Mouse (Mus musculus) limb, embryonic 15.5 days (tissue): ENCODE measurements at regions not wholly inside any gene's neighbourhood (a gene's known extent, or its start where the extent isn't known, plus 50 kb on each side); places are given as distances from the start of the nearest gene placed in this dataset.

Experiments
- ATAC-seq: fragments of 200-750 bp; cut with Nextera tagmentation; 2 replicates; pipeline ENCODE4 v1.8.0; 2017; ENCODE audit warnings: low read depth, moderate TSS enrichment; ENCODE audit not compliant: insufficient number of reproducible peaks, low FRiP score, low TSS enrichment
- H3K27ac ChIP-seq: fragments of 300-500 bp; sonication (generic); 2 replicates; pipeline ENCODE4 v1.5.1; 2015; ENCODE audit warnings: moderate library complexity, mild to moderate bottlenecking, inconsistent platforms
- H3K27me3 ChIP-seq: fragments of 300-500 bp; sonication (generic); 2 replicates; pipeline ENCODE4 v1.6.1; 2015; ENCODE audit warnings: inconsistent platforms
- H3K36me3 ChIP-seq: fragments of 300-500 bp; sonication (generic); 2 replicates; pipeline ENCODE4 v1.6.1; 2015; ENCODE audit warnings: inconsistent platforms
- H3K4me1 ChIP-seq: fragments of 300-500 bp; sonication (generic); 2 replicates; pipeline ENCODE4 v1.6.1; 2015; ENCODE audit warnings: inconsistent platforms
- H3K4me2 ChIP-seq: fragments of 300-500 bp; sonication (generic); 2 replicates; pipeline ENCODE4 v1.6.1; 2015; ENCODE audit warnings: mild to moderate bottlenecking, inconsistent platforms
- H3K4me3 ChIP-seq: fragments of 300-500 bp; sonication (generic); 2 replicates; pipeline ENCODE4 v1.5.1; 2015; ENCODE audit warnings: mild to moderate bottlenecking, inconsistent platforms
- H3K9ac ChIP-seq: fragments of 300-500 bp; sonication (generic); 2 replicates; pipeline ENCODE4 v1.6.1; 2015; ENCODE audit warnings: inconsistent platforms
- H3K9me3 ChIP-seq: fragments of 300-500 bp; sonication (generic); 2 replicates; pipeline ENCODE4 v1.6.1; 2016; ENCODE audit warnings: inconsistent platforms
- whole genome bisulfite sequencing: fragments of 180-500 bp; shearing (Covaris S2); methylation state at CpG from one replicate; pipeline ENCODE4 v1.1.7; 2015; 5-methylcytosine and 5-hydroxymethylcytosine counted together

DNA sequence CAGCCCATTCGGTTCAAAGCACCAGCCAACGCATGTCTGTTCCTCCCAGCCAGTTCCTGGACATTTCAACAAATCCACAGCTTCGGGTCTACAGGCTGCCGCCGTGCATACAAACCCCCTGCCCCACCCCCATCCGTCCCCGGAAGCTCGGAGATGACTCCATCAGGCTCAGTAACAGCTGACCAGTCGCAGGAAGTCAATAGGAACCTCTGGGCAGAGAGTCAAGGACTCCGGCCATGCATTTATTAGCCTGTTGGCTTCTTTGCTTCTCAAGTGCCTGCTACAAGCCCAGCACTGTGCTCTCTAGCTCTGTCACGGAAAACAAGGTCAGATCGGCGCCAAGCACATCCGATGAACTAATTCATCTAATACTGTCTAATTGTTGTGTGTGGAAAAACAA lies 80.4 kb upstream of the Tmem132d start:
- Histone ChIP-seq H3K4me3 (no peak overlapping the region), H3K4me2 (no peak overlapping the region), H3K27ac (no peak overlapping the region), H3K9me3 (no peaks in the 10 kb centered on the region), H3K27me3 (no peaks in the 10 kb centered on the region), H3K36me3 (no peaks in the 10 kb centered on the region), H3K4me1 (no peaks in the 10 kb centered on the region), H3K9ac (no peak overlapping the region)
- no peak for ATAC-seq
- 81% methylated on average over 14 of the region's 14 CpGs for WGBS

DNA sequence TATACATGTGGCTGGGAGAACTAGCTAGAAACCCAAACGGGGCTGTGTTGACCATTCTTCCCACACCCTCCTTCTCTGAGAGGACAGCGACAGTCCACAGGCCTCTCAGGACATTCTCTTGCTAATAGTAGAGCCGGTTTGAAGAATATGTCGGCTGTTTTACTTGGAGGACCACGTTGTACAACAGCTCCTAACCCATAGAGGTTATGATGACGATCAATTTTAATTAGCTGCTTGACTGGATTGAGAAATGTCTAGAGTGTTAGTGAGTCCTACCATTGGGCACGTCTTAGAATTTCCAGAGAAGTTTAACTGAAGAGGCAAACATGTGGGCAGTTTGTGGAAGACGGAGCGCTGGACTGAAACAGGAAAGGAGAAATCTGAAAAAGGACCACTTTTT lies 79.7 kb upstream of the Tmem132d start:
- Histone ChIP-seq H3K27me3 (no peaks in the 10 kb centered on the region), H3K27ac (no peak overlapping the region), H3K4me1 (no peaks in the 10 kb centered on the region), H3K9me3 (no peaks in the 10 kb centered on the region), H3K4me3 (no peak overlapping the region), H3K4me2 (no peak overlapping the region), H3K36me3 (no peaks in the 10 kb centered on the region), H3K9ac (no peak overlapping the region)
- no peak for ATAC-seq
- WGBS: 89% methylated on average over 9 of the region's 9 CpGs

DNA sequence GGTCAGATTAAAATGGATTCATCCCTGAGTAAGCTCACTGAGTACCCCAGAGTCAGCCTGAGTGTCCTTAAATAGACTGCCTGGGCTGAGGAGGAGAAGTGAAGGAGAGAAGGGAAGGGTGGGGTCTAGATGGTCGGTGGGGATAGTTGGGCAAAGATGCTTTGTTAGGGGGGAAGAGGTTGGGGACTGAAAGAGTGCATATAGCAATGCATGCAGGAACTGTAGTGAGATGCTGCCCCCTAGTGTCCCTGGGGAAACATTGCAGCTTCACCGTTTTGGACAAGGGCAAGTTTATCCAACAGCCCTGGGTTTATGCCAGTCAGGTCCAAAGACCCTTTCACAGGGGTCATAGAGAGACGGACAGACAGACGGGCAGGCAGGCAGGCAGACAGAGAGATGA lies 71.6 kb upstream of the Tmem132d start:
- ATAC-seq: no peak
- H3K4me3 ChIP-seq: no peak overlapping the region
- H3K27me3 ChIP-seq: no peaks in the 10 kb centered on the region
- H3K9ac ChIP-seq: no peak overlapping the region
- no peak overlapping the region for H3K27ac ChIP-seq
- H3K4me2 ChIP-seq: no peak overlapping the region
- WGBS: 5% methylated on average over 4 of the region's 4 CpGs
- H3K36me3 ChIP-seq: no peaks in the 10 kb centered on the region
- no peaks in the 10 kb centered on the region for H3K9me3 ChIP-seq
- no peaks in the 10 kb centered on the region for H3K4me1 ChIP-seq

DNA sequence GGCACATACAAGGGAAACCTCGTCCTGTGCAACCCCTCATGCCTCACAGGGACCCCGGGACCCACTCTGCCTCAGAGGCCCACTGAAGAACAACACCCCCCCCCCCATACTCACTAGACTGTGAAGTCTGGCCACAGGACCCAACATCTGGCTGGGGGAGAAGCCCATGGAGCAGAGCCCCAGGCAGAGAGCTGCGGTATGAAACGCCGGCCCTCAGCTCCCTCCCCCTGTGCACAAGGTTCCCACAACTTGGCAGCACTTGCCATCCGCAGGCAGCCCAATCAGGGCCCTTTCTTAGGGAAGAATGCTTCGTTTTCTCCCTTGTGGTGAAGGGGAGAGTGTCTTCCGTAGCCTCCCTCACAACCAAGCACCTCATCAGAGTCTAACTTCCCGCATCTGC lies 66.6 kb upstream of the Tmem132d start:
- Histone ChIP-seq H3K4me2 (no peak overlapping the region), H3K4me1 (no peaks in the 10 kb centered on the region), H3K9ac (no peak overlapping the region), H3K36me3 (no peaks in the 10 kb centered on the region), H3K4me3 (no peak overlapping the region), H3K9me3 (no peaks in the 10 kb centered on the region), H3K27ac (no peak overlapping the region), H3K27me3 (no peaks in the 10 kb centered on the region)
- WGBS: 44% methylated on average over 9 of the region's 9 CpGs
- no peak for ATAC-seq

DNA sequence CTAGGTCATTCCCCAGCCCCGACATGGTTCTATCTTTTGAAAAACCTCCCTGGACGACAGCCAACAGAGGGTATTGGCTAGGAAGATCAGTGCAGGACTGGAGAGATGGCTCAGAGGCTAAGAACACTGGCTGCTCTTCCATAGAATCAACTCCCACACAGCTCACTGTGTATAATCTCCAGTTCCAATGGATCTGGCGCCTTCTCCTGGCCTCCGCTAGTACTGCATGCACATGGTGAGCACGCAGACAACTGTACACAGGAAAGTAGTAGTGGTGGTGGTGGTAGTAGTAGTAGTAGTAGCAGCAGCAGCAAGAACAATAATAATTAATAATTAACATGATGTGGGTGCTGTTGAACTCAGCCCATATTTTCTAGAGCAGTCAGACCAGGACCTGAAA lies 66.2 kb upstream of the Tmem132d start:
- no peak overlapping the region for H3K27ac ChIP-seq
- WGBS: 56% methylated on average over 5 of the region's 5 CpGs
- no peaks in the 10 kb centered on the region for H3K9me3 ChIP-seq
- H3K36me3 ChIP-seq: no peaks in the 10 kb centered on the region
- no peaks in the 10 kb centered on the region for H3K27me3 ChIP-seq
- no peak overlapping the region for H3K4me2 ChIP-seq
- no peak overlapping the region for H3K9ac ChIP-seq
- no peak overlapping the region for H3K4me3 ChIP-seq
- no peaks in the 10 kb centered on the region for H3K4me1 ChIP-seq
- no peak for ATAC-seq

DNA sequence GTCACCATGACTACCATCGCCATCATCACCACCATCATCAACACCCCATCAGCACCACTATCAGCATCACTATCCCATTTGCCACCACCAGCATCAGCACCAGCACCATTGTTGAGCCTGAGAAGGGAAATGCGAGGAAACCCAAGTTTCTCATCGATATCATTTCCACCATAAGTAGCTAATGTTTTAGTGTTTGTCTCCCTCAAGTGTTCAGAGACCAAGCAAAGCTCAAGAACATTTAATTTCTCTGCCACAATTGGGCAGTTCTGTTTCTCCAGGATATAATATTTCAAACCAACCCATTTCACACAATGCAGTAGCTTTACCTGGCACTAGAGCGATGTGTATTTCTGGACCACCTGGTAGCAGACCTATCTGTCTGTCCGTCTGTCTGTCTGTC lies 59.7 kb upstream of the Tmem132d start:
- Histone ChIP-seq H3K27me3 (no peaks in the 10 kb centered on the region), H3K27ac (no peak overlapping the region), H3K9ac (no peak overlapping the region), H3K36me3 (no peaks in the 10 kb centered on the region), H3K4me3 (no peak overlapping the region), H3K4me1 (no peaks in the 10 kb centered on the region), H3K4me2 (no peak overlapping the region), H3K9me3 (no peaks in the 10 kb centered on the region)
- WGBS: 85% methylated on average over 5 of the region's 5 CpGs
- ATAC-seq: no peak

DNA sequence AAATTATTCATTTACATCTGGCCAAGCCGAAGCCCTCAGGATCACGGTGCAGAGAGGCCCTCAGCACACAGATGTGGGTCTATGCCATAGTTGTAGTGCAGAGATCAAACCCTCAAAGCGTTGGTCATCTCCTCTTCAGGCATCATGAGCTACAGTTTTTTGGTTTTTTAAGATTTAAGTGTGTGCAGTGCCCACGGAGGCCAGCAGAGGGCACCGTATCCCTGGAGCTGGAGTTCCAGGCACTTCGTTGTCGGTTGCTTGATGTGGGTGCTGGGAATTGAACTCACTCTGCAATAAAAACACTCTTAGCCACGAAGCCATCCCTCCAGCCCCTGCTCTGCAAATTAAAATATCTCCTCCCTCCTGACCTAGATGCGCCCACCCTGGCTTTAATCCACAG lies 58.3 kb upstream of the Tmem132d start:
- H3K9ac ChIP-seq: no peak overlapping the region
- H3K4me2 ChIP-seq: no peak overlapping the region
- H3K9me3 ChIP-seq: no peaks in the 10 kb centered on the region
- H3K27me3 ChIP-seq: no peaks in the 10 kb centered on the region
- H3K27ac ChIP-seq: no peak overlapping the region
- ATAC-seq: no peak
- no peaks in the 10 kb centered on the region for H3K4me1 ChIP-seq
- no peaks in the 10 kb centered on the region for H3K36me3 ChIP-seq
- 33% methylated on average over 9 of the region's 9 CpGs for WGBS
- no peak overlapping the region for H3K4me3 ChIP-seq

DNA sequence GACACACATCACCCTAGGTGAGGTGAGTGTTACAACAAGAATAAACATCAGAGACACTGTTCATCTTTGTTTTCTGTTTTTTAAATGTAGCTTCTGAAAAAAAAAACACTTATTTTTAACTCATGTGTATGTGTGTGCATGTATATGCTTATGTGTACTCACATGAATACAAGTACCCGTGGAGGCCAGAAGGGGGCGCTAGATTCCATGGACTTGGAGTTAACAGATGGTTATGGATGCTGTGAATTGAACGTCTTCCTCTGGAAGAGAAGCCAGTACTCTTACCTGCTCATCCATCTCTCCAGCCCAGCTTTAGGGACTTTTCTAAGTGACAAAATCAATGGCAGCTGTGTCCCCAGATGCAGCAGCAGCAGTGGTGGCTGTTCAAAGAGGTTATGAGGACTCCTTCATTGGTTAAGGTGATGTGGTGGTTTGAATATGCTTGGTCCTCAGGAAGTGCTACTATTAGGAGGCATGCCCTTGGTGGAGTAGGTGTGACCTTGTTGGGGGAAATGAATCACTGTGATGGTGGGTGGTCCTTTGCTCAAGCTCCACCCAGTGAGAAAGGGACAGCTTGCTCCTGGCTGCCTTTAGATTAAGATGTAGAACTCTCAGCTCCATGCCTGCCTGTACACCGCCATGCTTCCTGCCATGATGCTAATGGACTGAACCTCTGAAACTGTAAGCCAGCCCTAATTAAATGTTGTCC lies 56.1 kb upstream of the Tmem132d start:
- Histone ChIP-seq H3K4me2 (no peak overlapping the region), H3K4me1 (no peaks in the 10 kb centered on the region), H3K27ac (no peak overlapping the region), H3K9ac (no peak overlapping the region), H3K9me3 (no peaks in the 10 kb centered on the region), H3K36me3 (no peaks in the 10 kb centered on the region), H3K4me3 (no peak overlapping the region), H3K27me3 (peaks cover 8% of the 10 kb centered on the region; the same call in 1 of the 2 replicates)
- no peak for ATAC-seq
- 80% methylated on average over 4 of the region's 4 CpGs for WGBS

DNA sequence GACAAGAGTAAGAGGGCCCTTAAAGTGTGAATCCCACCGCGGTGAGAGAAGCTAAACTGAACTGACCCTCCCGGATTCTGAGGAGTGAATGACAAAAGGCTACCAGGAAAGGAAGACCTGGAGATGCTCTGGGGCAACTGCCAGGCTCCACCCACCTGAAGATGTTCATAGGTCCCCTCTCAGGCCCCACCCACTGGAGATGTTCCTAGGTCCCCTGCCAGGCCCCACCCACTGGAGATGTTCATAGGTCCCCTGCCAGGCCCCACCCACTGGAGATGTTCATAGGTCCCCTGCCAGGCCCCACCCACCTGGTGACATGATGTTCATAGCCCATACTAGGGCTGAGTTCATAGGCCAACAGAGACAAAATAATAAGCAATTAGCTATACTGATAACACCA lies 54.5 kb upstream of the Tmem132d start:
- H3K4me3 ChIP-seq: no peak overlapping the region
- H3K36me3 ChIP-seq: no peaks in the 10 kb centered on the region
- no peak overlapping the region for H3K4me2 ChIP-seq
- 64% methylated on average over 3 of the region's 3 CpGs for WGBS
- no peak overlapping the region for H3K27ac ChIP-seq
- H3K27me3 ChIP-seq: peaks cover 20% of the 10 kb centered on the region
- no peaks in the 10 kb centered on the region for H3K9me3 ChIP-seq
- no peak overlapping the region for H3K9ac ChIP-seq
- no peak for ATAC-seq
- no peaks in the 10 kb centered on the region for H3K4me1 ChIP-seq

DNA sequence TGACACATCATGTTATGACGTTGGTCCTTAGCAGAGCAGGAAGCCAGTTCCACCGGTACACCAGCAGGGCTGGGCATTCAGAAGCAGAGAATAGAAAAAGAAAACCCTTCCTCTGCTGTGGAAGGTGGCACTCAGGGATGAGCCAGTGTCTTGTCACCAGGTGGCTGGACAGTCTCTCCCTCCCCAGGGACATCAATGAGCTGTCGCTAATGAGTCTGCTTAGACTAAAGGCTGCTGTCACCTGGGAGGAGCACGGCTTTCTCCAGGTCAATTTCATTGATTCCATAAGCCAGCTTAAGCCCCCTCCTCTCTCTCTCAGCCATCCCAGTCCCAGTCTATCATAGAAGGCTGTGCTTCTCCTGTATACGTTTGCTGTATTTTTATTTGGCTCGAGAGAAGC lies 51.2 kb upstream of the Tmem132d start:
- Histone ChIP-seq H3K27me3 (peaks cover 27% of the 10 kb centered on the region), H3K36me3 (no peaks in the 10 kb centered on the region), H3K9me3 (no peaks in the 10 kb centered on the region), H3K27ac (no peak overlapping the region), H3K4me1 (no peaks in the 10 kb centered on the region), H3K9ac (no peak overlapping the region), H3K4me2 (no peak overlapping the region), H3K4me3 (no peak overlapping the region)
- WGBS: 35% methylated on average over 6 of the region's 6 CpGs
- no peak for ATAC-seq

DNA sequence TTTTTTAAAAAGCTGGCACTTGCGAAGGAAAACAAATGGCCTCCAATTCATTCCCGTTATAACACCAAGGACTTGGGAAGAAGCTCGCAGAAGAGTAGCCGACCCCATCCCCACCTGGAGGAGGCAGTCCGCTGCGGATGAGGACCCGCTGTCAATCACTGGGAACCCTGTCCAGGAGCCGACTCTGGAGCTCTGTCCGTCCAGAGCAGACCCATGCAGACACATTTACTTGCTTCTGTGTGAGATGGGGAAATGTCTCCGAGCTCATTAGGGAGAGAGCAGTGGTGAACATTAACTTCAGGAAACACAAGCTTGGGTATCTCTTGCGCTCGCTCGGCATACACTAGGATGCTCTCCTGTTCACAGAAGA lies 50.5 kb upstream of the Tmem132d start:
- no peak overlapping the region for H3K9ac ChIP-seq
- H3K4me3 ChIP-seq: no peak overlapping the region
- H3K4me2 ChIP-seq: no peak overlapping the region
- no peak for ATAC-seq
- no peaks in the 10 kb centered on the region for H3K4me1 ChIP-seq
- H3K27me3 ChIP-seq: peaks cover 27% of the 10 kb centered on the region
- 8% methylated on average over 13 of the region's 13 CpGs for WGBS
- no peak overlapping the region for H3K27ac ChIP-seq
- no peaks in the 10 kb centered on the region for H3K9me3 ChIP-seq
- no peaks in the 10 kb centered on the region for H3K36me3 ChIP-seq

DNA sequence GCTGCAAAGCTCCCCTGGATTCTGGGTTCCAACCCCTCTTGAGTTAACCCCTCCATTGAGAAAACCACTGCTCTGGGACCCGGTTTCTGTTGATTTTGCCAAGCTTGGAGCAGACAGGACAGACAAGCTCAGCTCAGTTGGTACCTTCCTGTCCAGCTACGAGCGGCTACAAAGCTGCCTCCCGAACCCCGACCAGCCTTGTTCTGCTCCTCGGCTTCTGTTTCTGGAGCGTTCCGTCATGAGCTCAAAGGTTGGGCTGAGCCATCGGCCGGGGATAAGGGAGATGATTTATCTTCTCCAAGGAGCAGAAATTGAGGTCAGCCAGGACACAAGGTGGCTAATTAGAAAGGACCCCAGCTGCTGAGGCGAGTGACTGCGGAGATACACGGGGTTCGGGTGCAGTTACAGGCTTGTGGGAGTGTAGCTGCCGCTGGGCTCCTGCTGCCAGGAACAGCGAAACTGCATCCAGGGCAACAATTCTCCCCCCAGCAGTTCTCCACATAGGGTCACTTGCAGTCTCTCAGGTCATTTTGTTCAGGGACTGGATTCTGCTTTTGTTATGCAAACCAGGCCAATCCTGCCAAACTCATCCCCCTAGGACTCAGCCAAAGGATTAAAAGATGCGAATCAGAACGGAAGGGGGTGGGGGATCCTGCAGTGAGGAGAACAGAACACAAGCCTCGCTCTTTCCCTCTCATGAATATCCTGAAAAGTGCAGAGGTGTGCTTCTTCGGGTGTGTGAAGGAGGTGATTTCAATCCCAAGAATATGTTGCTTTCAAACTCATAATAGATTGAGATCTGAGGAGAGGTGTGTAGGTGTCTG lies 50.0 kb upstream of the Tmem132d start:
- Histone ChIP-seq H3K4me2 (peak overlapping the region; percentile 23; the same call in 1 of the 2 replicates), H3K9me3 (no peaks in the 10 kb centered on the region), H3K4me1 (no peaks in the 10 kb centered on the region), H3K4me3 (0 out of 2 replicates have a peak overlapping the region, but pooled peaks have one; percentile 1), H3K27me3 (peaks cover 27% of the 10 kb centered on the region), H3K9ac (no peak overlapping the region), H3K27ac (no peak overlapping the region), H3K36me3 (no peaks in the 10 kb centered on the region)
- 5% methylated on average over 20 of the region's 20 CpGs for WGBS
- ATAC-seq: no peak
